Mouse (Mus musculus) left cerebral cortex, postnatal 10 days (tissue): Measurements from ENCODE around the gene Ppih. TPM values are rescaled to one million over a fixed set of nuclear protein-coding genes. Genes with fewer than 3 reads are reported as not detected.

Experiments
- DNase-seq, 2 experiments: peaks; one replicate each; pipeline ENCODE4 v3.0.0; 2021 to 2022; ENCODE audit warnings: low spot score in 2 of 2, mixed read lengths in 1 of 2; ENCODE audit errors: extremely low spot score in 1 of 2
- intact Hi-C: fragments of 180-260 bp; cut with DNase I; formaldehyde crosslinking; loops from one replicate; pipeline ENCODE4 v1.15.1; 2025
- total RNA-seq, 2 experiments: library from RNA; stranded (reverse); gene quantifications; 2 replicates each; pipeline ENCODE4 v1.2.3; 2021

Gene Ppih
- 10 to 100 TPM; 19.5 to 23.5 TPM for total RNA-seq

GRCm38 (mm10) chr4:119320131-119320830 is at the start of gene Ppih:
Gene Ppih, minus strand, starts transcription at chr4:119320546.
- DNase-seq: peak; percentile 95 to 97
- intact Hi-C loops: no loop called here

- intact Hi-C loops: no loop called here
- DNase-seq: no peak
Measured at GRCm38 (mm10) chr4:119369460-119369859, 49.1 kb upstream of the Ppih start.

- DNase-seq: no peak
- intact Hi-C loops: no loop called here
Measured at GRCm38 (mm10) chr4:119366758-119367526, 46.6 kb upstream of the Ppih start.

GRCm38 (mm10) chr4:119362231-119362630 is 41.9 kb upstream of the Ppih start:
- DNase-seq: no peak
- intact Hi-C loops: no loop called here

GRCm38 (mm10) chr4:119359196-119359971 is 39.0 kb upstream of the Ppih start:
- DNase-seq: no peak
- intact Hi-C loops: no loop called here

GRCm38 (mm10) chr4:119345508-119345907 is 25.2 kb upstream of the Ppih start:
- intact Hi-C loops: no loop called here
- DNase-seq: no peak

- peak; percentile 44 to 75 for DNase-seq
- intact Hi-C loops: no loop called here
Measured at GRCm38 (mm10) chr4:119338861-119339361, 18.6 kb upstream of the Ppih start.

- intact Hi-C loops: no loop called here
- DNase-seq: peak in 1 of 2 experiments; percentile 22
Measured at GRCm38 (mm10) chr4:119338422-119338821, 18.1 kb upstream of the Ppih start.

- no peak for DNase-seq
- intact Hi-C loops: no loop called here
Measured at GRCm38 (mm10) chr4:119333487-119333886, 13.1 kb upstream of the Ppih start.

- DNase-seq: no peak
- intact Hi-C loops: no loop called here
Measured at GRCm38 (mm10) chr4:119320896-119321550, 677 bp upstream of the Ppih start.

GRCm38 (mm10) chr4:119313756-119314155 is 6.6 kb downstream of the Ppih start:
- no peak for DNase-seq
- intact Hi-C loops: no loop called here

- intact Hi-C loops: no loop called here
- no peak for DNase-seq
Measured at GRCm38 (mm10) chr4:119305418-119305817, 14.9 kb downstream of the Ppih start.

GRCm38 (mm10) chr4:119303291-119303690 is 17.1 kb downstream of the Ppih start:
- intact Hi-C loops: no loop called here
- no peak for DNase-seq

GRCm38 (mm10) chr4:119301777-119302176 is 18.6 kb downstream of the Ppih start:
- intact Hi-C loops: no loop called here
- no peak for DNase-seq

- intact Hi-C loops: no loop called here
- no peak for DNase-seq
Measured at GRCm38 (mm10) chr4:119300761-119301160, 19.6 kb downstream of the Ppih start.

GRCm38 (mm10) chr4:119297361-119297760 is 23.0 kb downstream of the Ppih start:
- intact Hi-C loops: no loop called here
- no peak for DNase-seq

- DNase-seq: no peak
- intact Hi-C loops: no loop called here
Measured at GRCm38 (mm10) chr4:119295134-119295453, 25.3 kb downstream of the Ppih start.

GRCm38 (mm10) chr4:119294415-119295133 is 25.8 kb downstream of the Ppih start, which contains the start of gene Ybx1:
Gene Ybx1, minus strand, starts transcription at chr4:119294604.
- intact Hi-C loops: loop anchor here (5.0 kb wide), 1 partner anchor 47 kb away; no protein-coding TSS in a partner anchor
- peak; percentile 99 to 100 for DNase-seq
